In genomic region chr13:69738461-69738971, GRCm38 (mm10) we compare ENCODE assay signal across 9 mouse cellular contexts. TPM values are rescaled to one million over a fixed set of nuclear protein-coding genes. Genes with fewer than 3 reads are reported as not detected.
A peak's percentile ranks its signal among the peaks of the same experiment; 100 is the strongest.
DNase-seq lines count a peak whose midpoint lies in the region; ATAC-seq and TF ChIP-seq lines count a peak whose summit lies in the region.
"Had no signal": no experiment of that assay in that cellular context is flagged by ENCODE, and none has a peak within 500 bp of the region (broad histone marks: within the 10 kb centered on the region; RNA-seq: fewer than 3 reads in every experiment).

No protein-coding gene starts in this region.

- WGBS in lung, embryonic 15.5 days, result under 1% methylated on average over 40 of the region's 40 CpGs
- WGBS in forebrain, embryonic 12.5 days, result under 1% methylated on average over 33 of the region's 40 CpGs
- under 1% methylated on average over 37 of the region's 40 CpGs for WGBS in intestine, embryonic 14.5 days
- 2% methylated on average over 40 of the region's 40 CpGs for WGBS in olfactory bulb, adult 2 months

- H3K4me3 ChIP-seq in lung, embryonic 15.5 days, result peak overlapping the region; percentile 54
- peak overlapping the region; percentile 37 for H3K4me3 ChIP-seq in brown adipose tissue, adult 24 weeks (ENCODE audit: insufficient read depth, low read depth, low read length)
- H3K4me3 ChIP-seq in forebrain, embryonic 12.5 days (replicated peaks), result peak overlapping the region; percentile 78
- peak overlapping the region; percentile 54 for H3K4me3 ChIP-seq in intestine, embryonic 14.5 days (ENCODE audit: low read depth, low read length)
- peak overlapping the region; percentile 94 for H3K4me3 ChIP-seq in olfactory bulb, adult 2 months (ENCODE audit: insufficient read depth, low read depth, low read length)
- H3K4me3 ChIP-seq: myocyte had no signal

- H3K9ac ChIP-seq in lung, embryonic 15.5 days, result no peak overlapping the region
- peak overlapping the region; percentile 82 for H3K9ac ChIP-seq in forebrain, embryonic 12.5 days
- 0 out of 2 replicates have a peak overlapping the region, but pooled peaks have one; percentile 5 for H3K9ac ChIP-seq in intestine, embryonic 14.5 days (ENCODE audit: low read length)

- 0 out of 2 replicates have a peak, but pooled peaks have one; percentile 23 for TF ChIP-seq POLR2A in olfactory bulb, adult 2 months (IDR thresholded peaks at IDR 0.05; ENCODE audit: insufficient read depth, low read depth, low read length)

- no peaks in the 10 kb centered on the region for H3K9me3 ChIP-seq in lung, embryonic 15.5 days
- no peaks in the 10 kb centered on the region for H3K9me3 ChIP-seq in forebrain, embryonic 12.5 days
- no peaks in the 10 kb centered on the region for H3K9me3 ChIP-seq in intestine, embryonic 14.5 days (ENCODE audit: control insufficient read depth, low read length)

- no peaks in the 10 kb centered on the region for H3K36me3 ChIP-seq in lung, embryonic 15.5 days
- H3K36me3 ChIP-seq in forebrain, embryonic 12.5 days (replicated peaks), result no peaks in the 10 kb centered on the region
- no peaks in the 10 kb centered on the region for H3K36me3 ChIP-seq in intestine, embryonic 14.5 days (ENCODE audit: control insufficient read depth, insufficient read depth, low read length)

- DNase-seq in lung, adult 18-20 months, result no peak
- DNase-seq in intestine, embryonic 14.5 days (ENCODE audit: low spot score), result peak; percentile 78
- peak; percentile 6 for DNase-seq in liver
- DNase-seq in B cell, adult 2 months, result no peak

- no peak overlapping the region for H3K27ac ChIP-seq in lung, embryonic 15.5 days
- H3K27ac ChIP-seq in brown adipose tissue, adult 24 weeks (replicated peaks; ENCODE audit: low read depth, low read length), result no peak overlapping the region
- H3K27ac ChIP-seq in forebrain, embryonic 12.5 days, result no peak overlapping the region
- no peak overlapping the region for H3K27ac ChIP-seq in intestine, embryonic 14.5 days (ENCODE audit: low read depth)
- peak overlapping the region; percentile 68 for H3K27ac ChIP-seq in olfactory bulb, adult 2 months (ENCODE audit: insufficient read depth, low read depth, low read length)

- no peak for TF ChIP-seq CTCF in olfactory bulb, adult 2 months (IDR thresholded peaks at IDR 0.05; ENCODE audit: insufficient read depth, low read depth, low read length)

- peaks cover 67% of the 10 kb centered on the region for H3K27me3 ChIP-seq in lung, embryonic 15.5 days
- peaks cover 64% of the 10 kb centered on the region for H3K27me3 ChIP-seq in forebrain, embryonic 12.5 days
- H3K27me3 ChIP-seq in intestine, embryonic 14.5 days (replicated peaks; ENCODE audit: control insufficient read depth, insufficient read depth, low read length), result peaks cover 61% of the 10 kb centered on the region

- H3K4me1 ChIP-seq in lung, embryonic 15.5 days, result peaks cover 20% of the 10 kb centered on the region
- no peaks in the 10 kb centered on the region; the same call in 1 of the 2 replicates for H3K4me1 ChIP-seq in brown adipose tissue, adult 24 weeks (ENCODE audit: control insufficient read depth, insufficient read depth, insufficient read length, low read length)
- H3K4me1 ChIP-seq in forebrain, embryonic 12.5 days, result peaks cover 30% of the 10 kb centered on the region
- H3K4me1 ChIP-seq in intestine, embryonic 14.5 days (replicated peaks; ENCODE audit: control insufficient read depth, insufficient read depth, low read length), result 0 out of 2 replicates have a peak, but pooled peaks cover 8% of the 10 kb centered on the region
- peaks cover 8% of the 10 kb centered on the region for H3K4me1 ChIP-seq in olfactory bulb, adult 2 months (ENCODE audit: control insufficient read depth, insufficient read depth, low read length)

- 0 out of 2 replicates have a peak, but pooled peaks have one; percentile 3 for ATAC-seq in lung, embryonic 15.5 days (ENCODE audit: borderline replicate concordance, extremely low read depth, low FRiP score, low TSS enrichment)
- ATAC-seq in forebrain, embryonic 12.5 days (ENCODE audit: low FRiP score), result no peak
- ATAC-seq in intestine, embryonic 14.5 days (replicated peaks; ENCODE audit: low FRiP score, low TSS enrichment, low read depth), result 0 out of 2 replicates have a peak, but pooled peaks have one; percentile 9

- H3K4me2 ChIP-seq in lung, embryonic 15.5 days, result peak overlapping the region; percentile 98
- H3K4me2 ChIP-seq in forebrain, embryonic 12.5 days, result peak overlapping the region; percentile 97
- H3K4me2 ChIP-seq in intestine, embryonic 14.5 days (ENCODE audit: low read length), result peak overlapping the region; percentile 99

RNA-seq across cellular contexts. Expression of gene Ube2ql1, which starts 1.2 kb away (rescaled TPM):
- 0.09 and 0.30 TPM in 2 replicates for polyA plus RNA-seq in lung, embryonic 15.5 days (2015; fragmentation: Nextera tagmentation; extraction: Ambion mirVana)
- 5.2 and 20.3 TPM in 2 replicates for polyA plus RNA-seq in brown adipose tissue, adult 24 weeks (2012; ENCODE audit: insufficient read depth, insufficient read length, missing spikeins)
- 5.8 and 6.4 TPM in 2 replicates for polyA plus RNA-seq in forebrain, embryonic 12.5 days (2016; fragmentation: Nextera tagmentation; extraction: Ambion mirVana)
- polyA plus RNA-seq in intestine, embryonic 14.5 days (2014; fragmentation: Nextera tagmentation; extraction: Ambion mirVana), result 0.26 and 0.27 TPM in 2 replicates
- not detected in 2 replicates for polyA plus RNA-seq in olfactory bulb, adult 2 months (2012; ENCODE audit: insufficient read depth, insufficient read length, low replicate concordance, missing spikeins)

Comparison
In these comparisons a context has a peak if more than half of its experiments do, and no peak if none do; other contexts are left out.
1. H3K4me3 ChIP-seq: peak in every context shown above with its lines; median percentile 94 in olfactory bulb, adult 2 months; 78 in forebrain, embryonic 12.5 days; 54 in lung, embryonic 15.5 days; 54 in intestine, embryonic 14.5 days; 37 in brown adipose tissue, adult 24 weeks.
2. DNase-seq: peak in intestine, embryonic 14.5 days (single experiment) and liver (single experiment); none in lung, adult 18-20 months (0 of 2) and B cell, adult 2 months (0 of 2).
3. Peak in every context shown above with its lines, with median percentiles within 50 percentile points of each other: H3K4me2 ChIP-seq.